Mouse (Mus musculus) ES-E14 (cell line): ENCODE measurements around the gene Klhdc10. TPM values are rescaled to one million over a fixed set of nuclear protein-coding genes. Genes with fewer than 3 reads are reported as not detected.

Experiments
- DNase-seq: peaks from one replicate; pipeline ENCODE4 v3.0.0-alpha.2; 2013; ENCODE audit warnings: low read depth, low spot score
- H3K27ac ChIP-seq: 2 replicates; pipeline ENCODE4 v1.5.1; 2012; ENCODE audit warnings: low read depth, mild to moderate bottlenecking, low read length, moderate library complexity, mixed read lengths; ENCODE audit not compliant: poor library complexity, insufficient read depth, severe bottlenecking
- H3K36me3 ChIP-seq: 2 replicates; pipeline ENCODE4 v1.6.1; 2012; ENCODE audit warnings: mild to moderate bottlenecking, low read length, moderate library complexity, mixed read lengths; ENCODE audit not compliant: control insufficient read depth, poor library complexity, insufficient read depth, severe bottlenecking
- H3K4me1 ChIP-seq, 2 experiments: fragments of 150-350 bp in 1 of 2; sonication (generic) in 1 of 2; 2 replicates each; pipeline ENCODE4 v1.6.1; 2012; ENCODE audit warnings: low read length in 2 of 2, mild to moderate bottlenecking in 1 of 2, mixed read lengths in 1 of 2; ENCODE audit not compliant: control insufficient read depth in 2 of 2, insufficient read depth in 2 of 2, poor library complexity in 1 of 2
- H3K4me3 ChIP-seq, 2 experiments: fragments of 150-350 bp in 1 of 2; sonication (generic) in 1 of 2; 2 replicates each; pipeline ENCODE4 v1.5.1; 2012; ENCODE audit warnings: low read length in 2 of 2, low read depth in 1 of 2, mild to moderate bottlenecking in 1 of 2, mixed read lengths in 1 of 2; ENCODE audit not compliant: insufficient read depth in 1 of 2, poor library complexity in 1 of 2, severe bottlenecking in 1 of 2
- H3K9ac ChIP-seq: 2 replicates; pipeline ENCODE4 v1.6.1; 2012; ENCODE audit warnings: low read depth, mild to moderate bottlenecking, low read length, mixed read lengths; ENCODE audit not compliant: poor library complexity, insufficient read depth, severe bottlenecking
- H3K9me3 ChIP-seq: fragments of 150-350 bp; sonication (generic); 2 replicates; pipeline ENCODE4 v1.6.1; 2012; ENCODE audit warnings: low read depth, mild to moderate bottlenecking, low read length; ENCODE audit not compliant: control insufficient read depth, insufficient read depth
- CHD2 ChIP-seq: IDR thresholded peaks from 2 replicates; pipeline ENCODE4 v1.6.1; 2014; ENCODE audit warnings: mild to moderate bottlenecking, low read depth, low read length, inconsistent platforms
- HCFC1 ChIP-seq: IDR thresholded peaks from 2 replicates; pipeline ENCODE4 v1.6.1; 2012; ENCODE audit warnings: low read length, inconsistent platforms, borderline replicate concordance; ENCODE audit not compliant: insufficient read depth
- MAFK ChIP-seq: IDR thresholded peaks from 2 replicates; pipeline ENCODE4 v1.6.1; 2014; ENCODE audit warnings: mild to moderate bottlenecking, low read depth, low read length, inconsistent platforms; ENCODE audit not compliant: insufficient read depth
- ZC3H11A ChIP-seq: IDR thresholded peaks from 2 replicates; pipeline ENCODE4 v1.6.1; 2012; ENCODE audit warnings: low read depth, mild to moderate bottlenecking, inconsistent platforms, low read length, borderline replicate concordance
- ZNF384 ChIP-seq: IDR thresholded peaks from 2 replicates; pipeline ENCODE4 v1.6.1; 2012; ENCODE audit warnings: low read depth, low read length, inconsistent platforms
- in situ Hi-C, 2 experiments: fragments of 600-800 bp; cut with MboI; formaldehyde crosslinking; loops; one replicate each; pipeline ENCODE4 v1.15.1; 2025; ENCODE audit warnings: low sequenced_read_pairs in 2 of 2, inconsistent platforms in 1 of 2; ENCODE audit not compliant: unreplicated experiment in 2 of 2
- total RNA-seq: library from RNA; depleted of rRNA; stranded (reverse); fragments of 300-350 nt; gene quantifications from 2 replicates; pipeline ENCODE4 v1.2.3, GENCODE M21; 2012

Gene Klhdc10
- total RNA-seq, 1 experiment, result 48.9 TPM

- Histone ChIP-seq H3K36me3 (no peaks in the 10 kb centered on the region), H3K27ac (no peak overlapping the region), H3K4me1 (peaks cover 0 to 2% of the 10 kb centered on the region in 2 experiments; a peak in 1 of 4 replicates), H3K4me3 (no peak overlapping the region), H3K9me3 (no peaks in the 10 kb centered on the region), H3K9ac (no peak overlapping the region)
- DNase-seq, result no peak
- no peak for TF ChIP-seq ZC3H11A
- TF ChIP-seq ZNF384, result no peak
- TF ChIP-seq MAFK, result 0 out of 2 replicates have a peak, but pooled peaks have one; percentile 13
- in situ Hi-C loops, result no loop called here
Measured at GRCm38 (mm10) chr6:30432461-30433192, 31.0 kb downstream of the Klhdc10 start.

- Histone ChIP-seq H3K4me1 (peaks cover 0 to 2% of the 10 kb centered on the region in 2 experiments; a peak in 1 of 4 replicates), H3K9ac (no peak overlapping the region), H3K36me3 (no peaks in the 10 kb centered on the region), H3K4me3 (no peak overlapping the region), H3K9me3 (no peaks in the 10 kb centered on the region), H3K27ac (no peak overlapping the region)
- DNase-seq, result no peak
- in situ Hi-C loops, result no loop called here
- TF ChIP-seq MAFK, result no peak
- no peak for TF ChIP-seq HCFC1
- TF ChIP-seq CHD2, result no peak
Measured at GRCm38 (mm10) chr6:30436476-30436875, 34.8 kb downstream of the Klhdc10 start.

GRCm38 (mm10) chr6:30437054-30437453 lies 35.4 kb downstream of the Klhdc10 start:
- H3K4me3 ChIP-seq, result no peak overlapping the region
- H3K27ac ChIP-seq, result no peak overlapping the region
- no peaks in the 10 kb centered on the region; the same call in 1 of the 2 replicates for H3K36me3 ChIP-seq
- no peak for TF ChIP-seq HCFC1
- no peak for TF ChIP-seq CHD2
- no peak for TF ChIP-seq MAFK
- no peak for TF ChIP-seq ZNF384
- DNase-seq, result no peak
- peaks cover 0 to 2% of the 10 kb centered on the region in 2 experiments; a peak in 1 of 4 replicates for H3K4me1 ChIP-seq
- no peaks in the 10 kb centered on the region for H3K9me3 ChIP-seq
- no peak overlapping the region for H3K9ac ChIP-seq
- in situ Hi-C loops, result no loop called here

GRCm38 (mm10) chr6:30439576-30439975 lies 37.9 kb downstream of the Klhdc10 start:
- peaks cover 0 to 2% of the 10 kb centered on the region in 2 experiments; a peak in 1 of 4 replicates for H3K4me1 ChIP-seq
- H3K9ac ChIP-seq, result no peak overlapping the region
- H3K9me3 ChIP-seq, result no peaks in the 10 kb centered on the region
- in situ Hi-C loops, result no loop called here
- no peak for DNase-seq
- H3K36me3 ChIP-seq, result no peaks in the 10 kb centered on the region; the same call in 1 of the 2 replicates
- no peak for TF ChIP-seq HCFC1
- no peak for TF ChIP-seq MAFK
- TF ChIP-seq ZC3H11A, result no peak
- no peak overlapping the region for H3K4me3 ChIP-seq
- no peak overlapping the region for H3K27ac ChIP-seq

GRCm38 (mm10) chr6:30456991-30457390 lies 55.3 kb downstream of the Klhdc10 start:
- peak overlapping the region; percentile 48; the same call in 1 of the 2 replicates for H3K27ac ChIP-seq
- in situ Hi-C loops, result no loop called here
- H3K36me3 ChIP-seq, result peaks cover 2% of the 10 kb centered on the region; the same call in 1 of the 2 replicates

More at GRCm38 (mm10) chr6:30456991-30457390, 55.3 kb downstream of the Klhdc10 start:
- peaks cover 2 to 20% of the 10 kb centered on the region in 2 experiments; a peak in 1 of 4 replicates for H3K4me1 ChIP-seq
- H3K9me3 ChIP-seq, result no peaks in the 10 kb centered on the region
- H3K9ac ChIP-seq, result no peak overlapping the region
- H3K4me3 ChIP-seq, result no peak overlapping the region
- no peak for DNase-seq
- no peak for TF ChIP-seq HCFC1
- no peak for TF ChIP-seq ZC3H11A
- TF ChIP-seq CHD2, result no peak
- TF ChIP-seq ZNF384, result no peak
- TF ChIP-seq MAFK, result no peak
